Mouse (Mus musculus): Measurements from ENCODE around the gene Usp53. TPM values are rescaled to one million over a fixed set of nuclear protein-coding genes. Genes with fewer than 3 reads are reported as not detected.
A peak's percentile ranks its signal among the peaks of the same experiment; 100 is the strongest.
"Not testable (repeated sequence)": the region's sequence is repeated elsewhere in the genome, so short reads cannot be mapped to it uniquely, and the experiment has no call there.

Gene Usp53
- total RNA-seq, 2 experiments from 2014 or later: 4.8 to 8.4 TPM

DNA sequence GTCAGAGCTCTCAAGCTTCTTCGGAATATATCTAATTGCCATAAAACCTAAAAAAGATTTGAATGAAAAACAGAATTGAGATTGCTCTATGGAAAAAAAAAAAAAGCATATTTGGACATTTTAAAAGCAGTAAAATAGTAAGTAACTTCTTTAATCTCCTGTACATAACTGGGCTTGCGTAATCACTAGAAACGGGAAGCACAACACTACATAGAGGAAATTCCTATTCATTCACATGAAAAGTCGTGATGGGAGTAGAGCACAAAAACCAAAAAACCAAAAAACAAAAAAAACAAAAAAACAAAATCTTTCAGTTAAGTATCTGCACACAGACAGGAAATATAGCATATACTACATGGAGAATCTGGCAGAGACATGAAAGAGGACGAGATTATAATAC lies 20.0 kb downstream of the Usp53 start:
- peak; percentile 88 for ATAC-seq (ENCODE audit: poor library complexity, severe bottlenecking)

DNA sequence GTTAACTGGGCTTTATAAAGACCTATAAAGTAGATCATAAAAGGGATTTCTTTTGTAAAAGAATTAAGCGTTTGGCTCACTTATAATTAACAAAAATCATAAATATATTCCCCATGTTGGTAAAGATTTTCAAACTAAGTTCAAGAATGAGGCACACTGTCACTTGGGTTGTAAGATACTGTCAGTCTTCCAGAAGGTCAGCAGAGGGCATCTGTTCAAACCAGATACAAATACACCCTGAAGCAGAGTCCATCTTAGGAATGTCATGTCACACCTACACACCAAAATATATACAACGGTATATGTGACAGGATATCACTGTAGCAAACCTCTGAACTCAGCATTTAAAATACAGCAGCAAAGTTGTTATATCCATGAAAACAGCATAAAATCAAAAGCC lies 34.2 kb downstream of the Usp53 start:
- ATAC-seq (ENCODE audit: poor library complexity, severe bottlenecking): no peak

DNA sequence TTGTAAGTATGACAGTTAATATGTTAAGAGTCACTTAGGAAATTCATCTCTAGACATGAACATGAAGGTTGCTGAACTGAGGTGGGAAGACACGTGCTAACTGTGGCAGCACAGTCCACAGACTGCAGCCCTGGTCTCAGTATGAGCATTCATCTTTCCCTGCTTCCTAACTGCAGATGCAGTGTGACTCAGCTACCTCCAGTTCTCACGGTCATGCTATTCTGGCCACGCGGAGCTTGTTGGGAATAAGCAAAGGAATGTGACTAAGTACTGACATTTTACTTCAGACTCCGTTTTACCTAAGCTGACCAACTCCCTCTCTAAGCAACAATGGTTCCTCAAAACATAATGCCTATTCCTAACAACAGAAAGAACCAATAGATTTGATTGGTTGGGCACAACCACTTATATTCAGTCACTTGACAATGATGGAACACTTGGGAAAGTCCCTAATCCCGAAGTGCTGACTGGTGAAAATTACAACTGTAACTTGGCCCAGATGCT lies 40.9 kb downstream of the Usp53 start:
- no peak for ATAC-seq (ENCODE audit: poor library complexity, severe bottlenecking)

DNA sequence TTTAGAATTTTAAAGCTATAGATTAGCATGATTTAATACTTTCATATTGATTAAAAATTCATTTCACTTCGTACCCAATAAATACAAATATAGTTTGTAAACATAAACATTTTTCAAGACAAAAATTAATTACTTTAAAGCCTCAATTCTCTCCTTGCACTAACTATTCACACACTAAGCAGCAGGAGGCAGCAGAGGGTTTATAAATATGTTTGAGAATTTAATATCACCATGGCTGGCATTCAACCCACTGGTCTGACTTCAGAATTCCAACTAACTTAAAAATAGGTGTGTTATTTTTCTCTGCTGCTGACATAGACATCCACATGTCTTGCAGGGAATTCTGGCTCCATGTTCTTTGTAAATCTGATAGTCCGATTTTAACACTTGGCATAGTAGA lies 45.1 kb downstream of the Usp53 start:
- ATAC-seq (ENCODE audit: poor library complexity, severe bottlenecking): peak; percentile 72

DNA sequence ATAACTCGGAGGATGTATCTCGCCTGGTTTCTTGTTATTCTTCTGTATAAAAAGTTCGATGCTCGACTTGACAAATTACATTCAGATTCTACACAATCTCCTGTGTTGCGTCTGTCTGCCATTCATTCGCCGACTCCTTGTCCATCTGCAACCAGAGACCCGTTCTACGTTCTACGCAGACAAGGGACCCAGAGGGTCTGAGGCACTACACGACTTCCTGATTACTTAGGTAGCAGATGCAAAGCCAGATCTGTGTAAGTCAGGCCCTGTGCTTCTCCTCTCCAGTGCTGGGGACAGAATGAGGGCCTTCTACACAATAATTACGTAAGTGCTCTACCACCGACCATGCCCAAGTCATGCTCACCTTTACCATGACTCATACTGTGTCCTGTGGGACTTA lies 47.1 kb downstream of the Usp53 start:
- ATAC-seq (ENCODE audit: poor library complexity, severe bottlenecking): not testable (repeated sequence)

DNA sequence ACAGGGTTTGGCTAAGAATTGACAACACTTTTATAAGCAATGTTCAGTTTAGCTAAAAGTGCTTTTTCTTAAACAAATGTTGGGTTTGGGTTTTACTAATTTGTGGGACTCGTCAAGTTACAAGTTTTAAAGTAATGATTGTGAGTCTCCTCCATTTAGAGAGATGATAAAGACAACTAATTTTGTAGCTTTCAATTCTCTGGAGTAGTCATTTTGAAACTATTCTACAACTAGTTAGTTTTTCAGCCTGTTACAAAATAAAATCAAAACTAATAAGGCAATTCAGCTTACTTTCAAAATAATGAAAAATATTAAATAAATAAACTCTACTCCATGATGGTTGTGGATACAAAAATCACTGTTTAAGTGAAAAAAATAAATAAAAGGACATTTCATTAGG lies 51.8 kb downstream of the Usp53 start:
- ATAC-seq (ENCODE audit: poor library complexity, severe bottlenecking): no peak

DNA sequence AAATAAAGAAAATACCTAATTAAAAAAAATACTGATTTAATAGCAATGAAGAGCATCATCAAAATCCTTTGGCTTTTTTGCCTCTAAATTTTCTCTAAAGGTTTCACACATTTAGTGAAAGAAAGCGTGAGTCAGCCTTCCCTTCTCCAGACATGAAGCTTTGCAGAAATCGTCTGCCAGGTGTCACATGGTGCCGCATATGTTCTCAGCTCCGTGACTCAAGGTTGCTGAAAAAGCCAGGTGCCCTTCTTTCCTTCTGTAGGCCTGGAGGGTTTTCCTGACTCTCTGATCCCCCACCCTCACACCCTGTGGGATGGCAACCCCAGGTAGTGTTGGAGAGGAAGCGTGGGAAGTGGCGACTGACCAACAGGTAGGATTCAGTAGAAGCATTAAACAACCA lies 54.6 kb downstream of the Usp53 start:
- ATAC-seq (ENCODE audit: poor library complexity, severe bottlenecking): no peak

GRCm38 (mm10) chr3:122924009-122924914 lies 60.0 kb downstream of the Usp53 start, which contains the start of gene 1810037I17Rik:
TSS of gene 1810037I17Rik (plus strand) at chr3:122924203.
- peak; percentile 89 for ATAC-seq (ENCODE audit: poor library complexity, severe bottlenecking)

GRCm38 (mm10) chr3:122923147-122923546 lies 61.2 kb downstream of the Usp53 start:
- ATAC-seq (ENCODE audit: poor library complexity, severe bottlenecking): no peak

DNA sequence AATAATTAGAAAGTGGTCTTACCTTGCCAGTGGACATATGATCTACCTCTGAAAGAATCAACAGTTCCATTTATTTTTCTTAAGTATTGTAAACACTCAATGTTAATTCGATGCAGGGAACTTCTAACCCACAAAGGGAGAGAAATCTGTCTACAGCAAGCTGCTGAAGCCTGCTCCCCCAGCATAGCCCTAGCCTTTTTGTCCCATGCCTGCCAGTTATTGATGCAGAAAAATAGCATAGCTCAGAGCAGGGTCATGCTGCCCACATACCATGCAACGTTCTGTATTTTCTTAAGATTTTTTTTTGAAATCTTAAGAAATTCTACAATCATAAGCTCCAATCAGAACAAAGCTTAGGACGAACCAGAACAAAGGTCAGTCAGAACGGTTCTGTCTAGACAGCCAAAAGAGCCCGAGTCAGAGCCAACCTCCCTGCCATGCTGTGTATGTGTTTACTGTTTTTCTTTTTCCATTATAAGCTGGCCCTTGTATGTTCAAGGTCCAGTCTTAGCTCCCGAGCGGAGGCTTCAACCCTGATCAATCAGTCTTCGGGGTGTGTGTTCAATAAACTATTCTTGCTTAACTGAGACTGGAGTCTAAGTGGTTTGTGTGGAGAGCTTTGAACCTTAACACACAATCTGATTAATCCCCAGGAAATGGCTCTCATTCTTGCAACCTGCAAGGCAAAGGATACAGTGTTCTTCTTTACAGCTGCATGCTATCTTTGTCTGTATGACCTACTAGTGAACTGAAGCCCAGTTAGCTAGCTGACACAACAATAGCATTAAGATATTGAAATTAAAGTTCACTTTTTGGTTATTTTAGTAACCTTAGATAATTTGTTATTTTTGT lies 62.4 kb downstream of the Usp53 start:
- ATAC-seq (ENCODE audit: poor library complexity, severe bottlenecking): no peak

- no peak for ATAC-seq (ENCODE audit: poor library complexity, severe bottlenecking)
Measured at GRCm38 (mm10) chr3:122920572-122921435, 63.5 kb downstream of the Usp53 start.

GRCm38 (mm10) chr3:122919260-122919659 lies 65.0 kb downstream of the Usp53 start, which contains the start of gene Gm10959:
TSS of gene Gm10959 (minus strand) at chr3:122919360.
- ATAC-seq (ENCODE audit: poor library complexity, severe bottlenecking): no peak

DNA sequence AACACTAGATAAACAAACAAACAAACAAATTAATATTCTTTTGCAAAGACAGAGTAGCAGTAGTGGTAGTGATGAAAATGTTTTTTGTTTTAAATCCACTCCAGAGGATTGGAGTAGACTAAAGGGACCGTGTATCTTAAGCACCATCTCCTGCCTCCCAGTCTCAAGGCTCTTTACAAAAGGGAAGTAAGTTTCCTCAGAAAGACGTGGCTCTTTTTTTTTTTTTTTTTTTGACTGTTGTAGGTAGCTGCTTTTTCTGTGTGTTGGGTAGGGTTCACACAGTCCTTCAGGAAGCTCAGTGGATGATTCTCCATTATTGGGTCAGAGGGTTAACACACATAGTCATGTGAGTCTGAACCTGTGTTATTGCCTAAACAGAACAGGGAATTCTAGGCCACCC lies 65.6 kb downstream of the Usp53 start:
- ATAC-seq (ENCODE audit: poor library complexity, severe bottlenecking): peak; percentile 51

DNA sequence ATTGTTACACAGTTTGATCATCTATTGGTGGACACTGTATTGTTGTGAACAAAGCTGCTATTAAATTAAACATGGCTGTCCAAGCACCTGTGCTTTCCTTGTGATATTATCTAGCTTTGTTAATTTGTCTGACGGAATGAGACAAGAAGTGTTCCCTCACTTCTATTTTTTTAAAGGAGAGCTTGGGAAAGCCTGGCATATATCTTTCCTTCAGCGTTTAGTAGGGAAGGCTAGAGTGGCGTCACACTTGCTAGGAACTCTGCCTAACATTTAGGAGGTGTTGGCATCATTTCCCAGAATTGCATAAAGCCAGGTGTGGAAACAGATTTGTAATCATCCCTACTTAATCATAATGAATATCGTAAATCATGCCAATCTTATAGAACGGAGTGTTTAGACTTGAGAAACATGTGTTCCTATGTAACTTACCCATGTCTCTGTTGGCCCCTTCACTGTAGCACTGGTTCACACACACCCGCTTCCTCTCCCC lies 68.1 kb downstream of the Usp53 start:
- ATAC-seq (ENCODE audit: poor library complexity, severe bottlenecking): no peak

GRCm38 (mm10) chr3:122915493-122915892 lies 68.8 kb downstream of the Usp53 start:
- ATAC-seq (ENCODE audit: poor library complexity, severe bottlenecking): no peak

GRCm38 (mm10) chr3:122907841-122908240 lies 76.5 kb downstream of the Usp53 start:
- no peak for ATAC-seq (ENCODE audit: poor library complexity, severe bottlenecking)

DNA sequence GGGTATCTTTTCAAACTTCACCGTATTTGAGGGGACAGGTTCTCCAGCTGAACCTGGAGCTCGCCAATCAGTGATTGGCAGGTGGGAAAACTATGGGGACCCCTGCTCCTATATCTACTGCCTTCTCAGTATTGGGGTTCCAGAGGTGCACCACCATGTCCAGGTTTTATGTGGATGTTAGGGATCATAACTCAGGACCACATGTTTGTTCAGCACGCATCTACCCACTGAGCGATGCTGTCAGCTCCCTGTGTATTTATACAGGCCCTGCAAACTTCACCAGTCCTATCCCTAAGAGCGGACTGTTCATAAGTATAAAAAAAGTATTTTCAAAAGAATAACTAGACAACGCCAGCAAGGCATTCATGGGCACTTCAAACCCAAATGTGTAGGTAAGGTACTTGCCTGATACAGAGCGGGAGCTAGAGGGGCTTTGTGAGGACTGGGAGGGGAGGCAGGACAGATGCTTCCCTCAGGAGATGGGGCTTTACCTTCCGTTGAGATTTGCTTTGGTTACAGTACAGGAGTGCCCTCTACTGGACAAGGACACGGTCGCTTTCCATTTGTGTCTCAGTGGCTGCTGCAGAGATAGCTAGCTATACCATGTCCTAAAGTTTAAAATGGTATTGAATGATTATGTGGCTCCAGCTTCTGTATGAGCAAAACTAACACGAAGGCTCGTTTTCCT lies 80.4 kb downstream of the Usp53 start:
- ATAC-seq (ENCODE audit: poor library complexity, severe bottlenecking): peak; percentile 81

- no peak for ATAC-seq (ENCODE audit: poor library complexity, severe bottlenecking)
Measured at GRCm38 (mm10) chr3:122898254-122898653, 86.1 kb downstream of the Usp53 start.

DNA sequence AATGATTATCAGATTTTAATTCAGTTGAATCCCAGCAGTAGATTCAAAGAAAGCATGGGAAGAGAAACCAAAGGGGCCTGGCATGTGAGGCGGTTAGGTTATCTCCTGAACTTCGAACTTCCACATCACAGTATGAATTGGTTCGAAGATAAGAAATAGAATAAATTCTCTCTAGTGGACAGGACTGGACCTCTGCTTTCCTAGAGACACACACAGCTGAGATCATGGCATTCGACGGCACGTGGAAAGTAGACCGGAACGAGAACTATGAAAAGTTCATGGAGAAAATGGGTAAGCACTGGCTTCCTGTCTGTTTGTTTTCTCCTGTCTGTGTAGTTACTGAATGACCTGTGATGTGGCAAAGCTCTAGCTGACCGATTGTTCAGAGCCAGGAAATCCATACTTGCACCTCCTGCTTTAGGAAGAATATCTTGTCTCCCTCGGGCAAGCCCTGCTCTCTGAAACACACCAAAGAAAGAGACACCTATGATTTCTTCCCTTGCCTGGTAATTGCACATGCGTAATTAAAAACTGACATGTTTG lies 89.0 kb downstream of the Usp53 start:
- no peak for ATAC-seq (ENCODE audit: poor library complexity, severe bottlenecking)

All from megakaryocyte, adult 5-6 weeks (primary cell).